Mouse (Mus musculus) bone marrow, adult 2 months (tissue): ENCODE results near the gene Ltf. TPM values are rescaled to one million over a fixed set of nuclear protein-coding genes. Genes with fewer than 3 reads are reported as not detected.

ENCODE experiments used
- H3K27ac ChIP-seq: fragments of 200-500 bp; 2 replicates; pipeline ENCODE4 v1.5.1; 2012; ENCODE audit warnings: low read depth, mild to moderate bottlenecking, control low read depth, inconsistent platforms, low read length; ENCODE audit not compliant: control insufficient read depth, poor library complexity, insufficient read depth
- H3K4me1 ChIP-seq: fragments of 200-500 bp; 2 replicates; pipeline ENCODE4 v1.6.1; 2011; ENCODE audit warnings: low read length; ENCODE audit not compliant: control insufficient read depth, insufficient read depth
- H3K4me3 ChIP-seq: fragments of 200-500 bp; replicated peaks from 2 replicates; pipeline ENCODE3; 2011; ENCODE audit warnings: mild to moderate bottlenecking, low read depth, low read length, control low read depth; ENCODE audit not compliant: control insufficient read depth
- CTCF ChIP-seq: fragments of 200-500 bp; IDR thresholded peaks from 2 replicates; pipeline ENCODE4 v1.5.1; 2011; ENCODE audit warnings: low read length, control low read depth; ENCODE audit not compliant: control insufficient read depth, insufficient read depth
- POLR2A ChIP-seq: fragments of 200-500 bp; IDR thresholded peaks from 2 replicates; pipeline ENCODE4 v1.6.1; 2011; ENCODE audit warnings: low read depth, mild to moderate bottlenecking, control low read depth, low read length, borderline replicate concordance; ENCODE audit not compliant: control insufficient read depth
- WGBS: fragments of 180-500 bp; shearing (Covaris S2); methylation state at CpG from one replicate; pipeline ENCODE4 v1.1.7; 2018; 5-methylcytosine and 5-hydroxymethylcytosine counted together
- polyA plus RNA-seq: library from polyadenylated mRNA; stranded (reverse); fragments of >200 nt; gene quantifications from 2 replicates; pipeline ENCODE4 v1.2.4, GENCODE M21; 2011; ENCODE audit warnings: low replicate concordance; ENCODE audit not compliant: missing spikeins, insufficient read depth, insufficient read length

Ltf gene
- polyA plus RNA-seq, 1 experiment: 1,953 TPM

- no peak overlapping the region for H3K27ac ChIP-seq
- 71% methylated on average over 2 of the region's 2 CpGs for WGBS
- no peak for TF ChIP-seq POLR2A
- TF ChIP-seq CTCF: no peak
- no peak overlapping the region for H3K4me3 ChIP-seq
- peaks cover 11% of the 10 kb centered on the region; the same call in 1 of the 2 replicates for H3K4me1 ChIP-seq
Observed at GRCm38 (mm10) chr9:111006544-111006943, 12.5 kb upstream of the Ltf start.

- Histone ChIP-seq H3K4me1 (peaks cover 11% of the 10 kb centered on the region; the same call in 1 of the 2 replicates), H3K4me3 (no peak overlapping the region), H3K27ac (peak overlapping the region; percentile 54; the same call in 1 of the 2 replicates)
- TF ChIP-seq POLR2A (no peak), CTCF (no peak)
- WGBS: 52% methylated on average over 3 of the region's 3 CpGs
Observed at GRCm38 (mm10) chr9:111009763-111010162, 9.3 kb upstream of the Ltf start.

- TF ChIP-seq POLR2A: no peak
- 69% methylated on average over 9 of the region's 9 CpGs for WGBS
- peaks cover 4% of the 10 kb centered on the region; the same call in 1 of the 2 replicates for H3K4me1 ChIP-seq
- H3K27ac ChIP-seq: peak overlapping the region; percentile 38
- no peak overlapping the region for H3K4me3 ChIP-seq
Observed at GRCm38 (mm10) chr9:111011550-111011949, 7.5 kb upstream of the Ltf start.

GRCm38 (mm10) chr9:111012041-111012440, 7.0 kb upstream of the Ltf start:
- no peak for TF ChIP-seq CTCF
- TF ChIP-seq POLR2A: no peak
- H3K27ac ChIP-seq: peak overlapping the region; percentile 2; the same call in 1 of the 2 replicates
- 43% methylated on average over 3 of the region's 3 CpGs for WGBS
- H3K4me3 ChIP-seq: no peak overlapping the region
- H3K4me1 ChIP-seq: peaks cover 4% of the 10 kb centered on the region; the same call in 1 of the 2 replicates

GRCm38 (mm10) chr9:111015658-111016057, 3.4 kb upstream of the Ltf start:
- Histone ChIP-seq H3K27ac (no peak overlapping the region), H3K4me3 (no peak overlapping the region), H3K4me1 (no peaks in the 10 kb centered on the region; the same call in 1 of the 2 replicates)
- TF ChIP-seq POLR2A: no peak
- no peak for TF ChIP-seq CTCF
- 81% methylated on average over 4 of the region's 4 CpGs for WGBS

GRCm38 (mm10) chr9:111026791-111027190, 7.7 kb downstream of the Ltf start:
- no peak for TF ChIP-seq POLR2A
- no peak for TF ChIP-seq CTCF
- Histone ChIP-seq H3K4me1 (no peaks in the 10 kb centered on the region; the same call in 1 of the 2 replicates), H3K27ac (no peak overlapping the region), H3K4me3 (peak overlapping the region; percentile 14)
- 66% methylated on average over 10 of the region's 10 CpGs for WGBS

GRCm38 (mm10) chr9:111033717-111034116, 14.6 kb downstream of the Ltf start:
- no peak overlapping the region for H3K27ac ChIP-seq
- peaks cover 5% of the 10 kb centered on the region for H3K4me1 ChIP-seq
- no peak overlapping the region for H3K4me3 ChIP-seq
- no peak for TF ChIP-seq CTCF
- no peak for TF ChIP-seq POLR2A
- WGBS: 45% methylated on average over 4 of the region's 4 CpGs

- H3K4me1 ChIP-seq: peaks cover 3% of the 10 kb centered on the region
- 72% methylated on average over 4 of the region's 4 CpGs for WGBS
- no peak overlapping the region for H3K27ac ChIP-seq
- TF ChIP-seq CTCF: no peak
- no peak for TF ChIP-seq POLR2A
- no peak overlapping the region for H3K4me3 ChIP-seq
Observed at GRCm38 (mm10) chr9:111039966-111040365, 20.9 kb downstream of the Ltf start.

GRCm38 (mm10) chr9:111042266-111042665, 23.2 kb downstream of the Ltf start:
- no peak overlapping the region for H3K27ac ChIP-seq
- 80% methylated on average over 5 of the region's 5 CpGs for WGBS
- TF ChIP-seq POLR2A (no peak), CTCF (no peak)
- H3K4me3 ChIP-seq: no peak overlapping the region
- H3K4me1 ChIP-seq: peaks cover 5% of the 10 kb centered on the region
